Mouse (Mus musculus) embryonic facial prominence, embryonic 12.5 days (tissue): ENCODE data around the gene Tmem63b. TPM values are rescaled to one million over a fixed set of nuclear protein-coding genes. Genes with fewer than 3 reads are reported as not detected.

ENCODE experiments used
- ATAC-seq: fragments of 200-750 bp; cut with Nextera tagmentation; 2 replicates; pipeline ENCODE4 v1.8.0; 2017; ENCODE audit not compliant: insufficient number of reproducible peaks, insufficient read depth, low FRiP score, low TSS enrichment
- H3K27ac ChIP-seq: fragments of 300-500 bp; sonication (generic); 2 replicates; pipeline ENCODE4 v1.5.1; 2016; ENCODE audit warnings: mild to moderate bottlenecking
- H3K27me3 ChIP-seq: fragments of 300-500 bp; sonication (generic); 2 replicates; pipeline ENCODE4 v1.6.1; 2016; ENCODE audit warnings: mild to moderate bottlenecking, moderate library complexity
- H3K36me3 ChIP-seq: fragments of 300-500 bp; sonication (generic); 2 replicates; pipeline ENCODE4 v1.6.1; 2016; ENCODE audit warnings: mild to moderate bottlenecking
- H3K4me1 ChIP-seq: fragments of 300-500 bp; sonication (generic); 2 replicates; pipeline ENCODE4 v1.6.1; 2016
- H3K4me2 ChIP-seq: fragments of 300-500 bp; sonication (generic); replicated peaks from 2 replicates; pipeline ENCODE4 v1.6.1; 2016; ENCODE audit warnings: mild to moderate bottlenecking, moderate library complexity
- H3K4me3 ChIP-seq: fragments of 300-500 bp; sonication (generic); 2 replicates; pipeline ENCODE4 v1.5.1; 2016; ENCODE audit warnings: mild to moderate bottlenecking
- H3K9ac ChIP-seq: fragments of 300-500 bp; sonication (generic); 2 replicates; pipeline ENCODE4 v1.6.1; 2016; ENCODE audit warnings: mild to moderate bottlenecking, moderate library complexity
- H3K9me3 ChIP-seq: fragments of 300-500 bp; sonication (generic); 2 replicates; pipeline ENCODE4 v1.6.1; 2016; ENCODE audit warnings: mild to moderate bottlenecking, moderate library complexity
- WGBS: fragments of 180-500 bp; shearing (Covaris S2); methylation state at CpG from one replicate; pipeline ENCODE4 v1.1.7; 2016; 5-methylcytosine and 5-hydroxymethylcytosine counted together
- polyA plus RNA-seq: library from polyadenylated mRNA; unstranded; fragments of >200 nt; fragmentation: Nextera tagmentation; extraction: Ambion mirVana; gene quantifications from 2 replicates; pipeline ENCODE4 v1.2.1, GENCODE M21; 2016

The Tmem63b gene
- polyA plus RNA-seq, 1 experiment from 2014 or later, result 43.1 TPM

DNA sequence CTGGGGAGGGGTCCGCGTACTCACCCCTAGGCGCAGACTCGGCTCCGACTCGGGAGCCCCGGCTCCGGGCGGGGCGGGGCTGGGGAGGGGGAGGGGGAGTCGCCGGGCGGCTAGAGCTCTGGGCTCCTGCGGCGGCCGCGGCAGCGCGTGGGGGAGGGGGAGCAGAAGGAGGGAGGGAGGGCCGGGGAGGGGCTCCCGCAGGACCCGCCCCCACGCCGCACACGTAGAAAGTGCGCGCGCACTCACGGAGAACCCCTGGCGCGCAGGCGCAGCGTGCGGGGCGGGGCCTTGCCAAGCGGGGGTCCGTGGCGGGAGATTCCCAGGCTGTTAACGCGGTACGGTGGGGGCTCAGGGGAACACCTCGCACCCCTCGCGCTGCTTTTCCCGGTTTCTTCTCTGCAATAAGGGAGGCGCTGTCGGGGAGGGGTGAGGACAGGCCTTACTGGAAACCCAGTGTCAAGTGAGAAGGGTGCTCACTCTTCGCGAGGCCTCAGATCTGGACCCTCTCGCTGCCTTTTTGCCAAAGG is 549 bp downstream of the Tmem63b start, which contains the start of gene Mrpl14:
Gene Mrpl14 (plus strand): TSS at position 230 of the 527 bp plus-strand sequence.
- WGBS, result 2% methylated on average over 42 of the region's 50 CpGs
- ATAC-seq, result peak; percentile 80
- peak within 1 kb of the TSS; percentile 84 for H3K27ac ChIP-seq
- peak within 1 kb of the TSS; percentile 74 for H3K4me2 ChIP-seq
- no peaks in the 10 kb centered on the region for H3K36me3 ChIP-seq
- no peaks in the 10 kb centered on the region for H3K9me3 ChIP-seq
- H3K27me3 ChIP-seq, result no peaks in the 10 kb centered on the region
- peaks cover 23% of the 10 kb centered on the region for H3K4me1 ChIP-seq
- H3K4me3 ChIP-seq, result peak within 1 kb of the TSS; percentile 89
- H3K9ac ChIP-seq, result peak within 1 kb of the TSS; percentile 89

DNA sequence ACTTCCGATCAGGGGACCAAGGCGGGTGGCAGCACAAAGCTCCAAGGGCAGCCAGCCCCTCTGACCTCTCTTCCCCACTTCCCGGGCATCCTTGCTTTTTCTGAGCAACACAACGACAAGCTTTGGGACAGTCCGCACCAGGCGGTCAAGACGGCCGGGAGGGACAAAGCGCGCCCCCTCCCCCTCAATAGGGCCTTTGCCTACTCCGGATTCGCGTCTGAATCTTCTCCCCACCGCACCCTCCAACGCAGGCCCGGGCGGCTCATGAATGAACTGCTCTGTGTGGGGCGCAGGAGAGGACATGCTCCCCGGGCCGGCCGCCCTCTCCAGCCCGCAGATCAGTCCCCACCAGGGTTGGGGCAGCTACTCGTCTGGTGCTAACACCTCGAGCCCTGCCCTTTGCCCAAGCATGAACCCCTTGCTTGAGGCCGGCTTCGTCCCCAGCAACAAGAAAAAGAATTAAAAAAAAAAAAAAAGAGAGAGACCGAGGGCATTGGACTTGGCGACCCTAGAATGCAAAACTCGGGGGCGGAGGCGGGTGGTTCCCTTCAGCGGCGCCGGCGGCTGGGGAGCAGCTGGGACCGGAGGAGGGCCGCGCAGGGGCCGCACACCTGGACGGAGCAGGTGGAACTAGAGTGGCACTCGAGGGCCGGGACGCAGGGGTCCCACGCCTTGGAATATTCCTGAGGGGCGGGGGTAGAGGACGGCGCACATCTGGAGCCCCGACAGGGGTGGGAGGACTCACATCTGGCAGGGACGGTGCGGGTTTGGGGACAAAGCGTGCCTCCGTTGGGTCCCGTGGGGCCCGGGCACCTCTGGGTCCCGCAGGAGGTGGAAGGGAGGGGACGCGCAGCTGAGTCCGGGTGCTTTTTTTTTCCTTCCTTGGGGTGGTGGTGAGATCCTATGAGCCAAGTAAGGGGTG is 1.3 kb downstream of the Tmem63b start:
- Histone ChIP-seq H3K4me2 (peak overlapping the region; percentile 74), H3K36me3 (no peaks in the 10 kb centered on the region), H3K27me3 (no peaks in the 10 kb centered on the region), H3K4me1 (peaks cover 29% of the 10 kb centered on the region), H3K9me3 (no peaks in the 10 kb centered on the region), H3K9ac (peak overlapping the region; percentile 89), H3K27ac (peak overlapping the region; percentile 77), H3K4me3 (peak overlapping the region; percentile 89)
- peak; percentile 64 for ATAC-seq
- under 1% methylated on average over 58 of the region's 58 CpGs for WGBS

DNA sequence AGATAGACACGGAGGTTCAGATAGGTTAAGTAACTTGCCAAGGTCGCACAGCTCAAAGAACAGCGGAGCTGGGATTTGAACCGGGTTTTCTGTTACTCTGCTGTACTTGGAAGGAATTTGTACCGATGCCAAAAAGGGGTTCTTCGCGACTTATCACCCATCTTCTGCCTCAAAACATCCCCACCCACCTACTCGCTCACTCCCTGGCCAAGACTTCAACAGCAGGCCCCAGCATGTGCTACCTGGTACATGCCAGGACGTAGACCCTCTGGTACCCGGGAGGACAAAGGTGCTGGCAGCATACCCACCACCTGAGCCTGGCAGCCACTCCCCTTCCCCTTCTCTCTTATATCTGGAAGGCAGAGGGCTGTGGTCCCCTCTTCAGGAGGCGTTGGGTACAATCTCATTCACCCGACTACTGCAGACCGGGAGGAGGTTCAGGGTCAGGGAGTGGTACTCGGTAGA is 2.0 kb downstream of the Tmem63b start:
- peak overlapping the region; percentile 89 for H3K4me3 ChIP-seq

DNA sequence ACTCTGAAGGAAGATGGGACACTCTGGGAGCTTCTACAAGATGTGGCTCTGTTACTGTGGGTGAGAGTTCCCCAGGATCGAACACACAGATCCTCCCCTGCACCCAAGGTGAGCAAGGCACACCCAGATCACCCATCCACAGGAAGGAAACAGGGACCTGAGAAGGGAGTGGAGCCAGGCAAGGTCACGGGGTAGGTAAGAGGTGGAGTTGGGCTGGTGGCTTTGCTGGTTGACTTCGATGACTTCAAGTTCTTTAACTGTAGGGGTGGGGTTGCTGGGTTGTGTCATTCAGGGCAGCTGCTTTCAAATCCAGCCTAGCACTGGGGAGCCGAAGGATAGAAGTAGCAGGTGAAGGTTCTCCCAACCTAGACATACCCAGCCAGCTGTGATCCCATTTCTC is 3.9 kb downstream of the Tmem63b start:
- no peak overlapping the region for H3K9ac ChIP-seq
- no peaks in the 10 kb centered on the region for H3K9me3 ChIP-seq
- no peak for ATAC-seq
- 0 out of 2 replicates have a peak, but pooled peaks cover 9% of the 10 kb centered on the region for H3K36me3 ChIP-seq
- H3K4me2 ChIP-seq, result no peak overlapping the region
- no peaks in the 10 kb centered on the region for H3K27me3 ChIP-seq
- peaks cover 32% of the 10 kb centered on the region for H3K4me1 ChIP-seq
- H3K27ac ChIP-seq, result no peak overlapping the region
- 90% methylated on average over 4 of the region's 4 CpGs for WGBS
- no peak overlapping the region for H3K4me3 ChIP-seq

More for the DNA sequence above, 2.0 kb downstream of the Tmem63b start:
- Histone ChIP-seq H3K27me3 (no peaks in the 10 kb centered on the region), H3K36me3 (no peaks in the 10 kb centered on the region), H3K4me1 (peaks cover 29% of the 10 kb centered on the region), H3K9ac (peak overlapping the region; percentile 89), H3K27ac (peak overlapping the region; percentile 77; the same call in 1 of the 2 replicates), H3K9me3 (no peaks in the 10 kb centered on the region), H3K4me2 (peak overlapping the region; percentile 74)
- 29% methylated on average over 14 of the region's 14 CpGs for WGBS
- ATAC-seq, result no peak

DNA sequence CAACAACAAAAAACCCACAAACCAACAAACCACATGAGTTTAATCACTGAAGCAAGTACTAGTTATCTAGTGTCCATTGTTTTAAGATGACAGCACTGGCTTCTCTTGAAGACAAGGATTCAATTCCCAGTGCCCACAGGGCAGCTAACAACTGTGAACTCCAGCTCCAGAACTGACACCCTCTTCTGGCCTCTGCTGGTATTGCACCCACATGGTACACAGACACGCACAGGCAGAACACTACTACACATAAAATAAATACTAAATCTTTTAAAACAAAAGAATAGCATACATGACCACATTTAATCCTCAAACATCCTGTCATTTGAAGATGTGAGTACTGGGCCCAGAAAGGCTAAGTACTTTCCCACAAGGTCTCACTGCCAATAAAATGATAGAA is 5.1 kb downstream of the Tmem63b start:
- Histone ChIP-seq H3K4me3 (no peak overlapping the region), H3K9ac (no peak overlapping the region), H3K27me3 (no peaks in the 10 kb centered on the region), H3K9me3 (no peaks in the 10 kb centered on the region), H3K4me2 (no peak overlapping the region), H3K36me3 (peaks cover 15% of the 10 kb centered on the region; the same call in 1 of the 2 replicates), H3K27ac (no peak overlapping the region), H3K4me1 (peaks cover 21% of the 10 kb centered on the region)
- ATAC-seq, result no peak
- 94% methylated on average over 1 of the region's 1 CpGs for WGBS

DNA sequence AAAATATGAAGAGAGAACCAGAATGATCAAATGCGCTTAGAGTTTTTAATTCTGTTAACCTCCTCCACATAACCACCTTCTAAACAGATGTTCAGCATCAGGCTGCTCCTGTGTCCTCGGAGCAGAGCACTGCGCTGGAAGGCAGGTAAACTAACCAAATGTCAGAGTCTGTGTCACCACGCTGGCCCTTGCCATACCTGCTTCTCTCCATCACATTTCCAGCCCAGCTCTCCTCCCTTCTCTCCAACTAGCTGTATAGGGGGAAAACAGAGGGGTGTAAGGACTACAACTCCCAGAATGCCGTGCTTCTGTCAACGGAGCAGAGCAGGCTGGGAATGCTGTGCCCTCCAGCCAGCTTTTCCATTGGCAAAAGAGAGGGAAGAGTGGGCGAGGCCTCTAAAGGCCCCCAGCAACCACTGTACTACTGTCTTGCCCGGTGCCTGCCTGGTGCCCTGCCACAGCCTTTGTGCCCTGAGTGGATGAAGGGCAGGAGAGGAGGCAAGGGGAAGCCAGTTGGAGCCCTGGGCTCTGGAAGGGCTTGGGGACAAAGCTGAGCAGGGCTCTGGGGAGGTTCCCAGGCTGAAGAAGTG is 6.2 kb downstream of the Tmem63b start:
- H3K4me2 ChIP-seq, result peak overlapping the region; percentile 37
- no peaks in the 10 kb centered on the region for H3K9me3 ChIP-seq
- peak overlapping the region; percentile 62; the same call in 1 of the 2 replicates for H3K27ac ChIP-seq
- peaks cover 24% of the 10 kb centered on the region for H3K36me3 ChIP-seq
- H3K4me1 ChIP-seq, result peaks cover 21% of the 10 kb centered on the region
- peak; percentile 16; the same call in 1 of the 2 replicates for ATAC-seq
- 0 out of 2 replicates have a peak overlapping the region, but pooled peaks have one; percentile 6 for H3K4me3 ChIP-seq
- H3K9ac ChIP-seq, result 0 out of 2 replicates have a peak overlapping the region, but pooled peaks have one; percentile 19
- H3K27me3 ChIP-seq, result no peaks in the 10 kb centered on the region
- WGBS, result 49% methylated on average over 8 of the region's 8 CpGs

DNA sequence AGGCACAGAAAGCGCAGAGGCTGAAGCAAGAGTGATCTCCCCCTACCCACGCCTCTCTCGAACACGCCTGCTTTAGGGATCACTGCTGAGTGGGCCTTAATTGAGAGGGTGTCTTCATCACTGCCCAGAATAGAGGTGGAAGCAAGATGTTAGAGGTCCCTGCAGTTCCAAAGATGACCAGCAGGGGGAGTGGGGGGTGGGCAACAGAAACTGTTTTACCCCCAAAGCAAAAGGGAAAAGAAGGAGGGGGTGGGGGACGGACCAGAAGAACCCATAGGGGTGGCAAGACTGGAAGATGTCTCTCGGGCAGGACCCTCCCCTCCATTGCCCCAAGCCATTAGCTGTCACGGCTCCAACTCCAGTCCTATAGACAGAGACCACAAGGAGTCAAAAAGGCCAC is 8.6 kb downstream of the Tmem63b start:
- H3K9me3 ChIP-seq, result no peaks in the 10 kb centered on the region

DNA sequence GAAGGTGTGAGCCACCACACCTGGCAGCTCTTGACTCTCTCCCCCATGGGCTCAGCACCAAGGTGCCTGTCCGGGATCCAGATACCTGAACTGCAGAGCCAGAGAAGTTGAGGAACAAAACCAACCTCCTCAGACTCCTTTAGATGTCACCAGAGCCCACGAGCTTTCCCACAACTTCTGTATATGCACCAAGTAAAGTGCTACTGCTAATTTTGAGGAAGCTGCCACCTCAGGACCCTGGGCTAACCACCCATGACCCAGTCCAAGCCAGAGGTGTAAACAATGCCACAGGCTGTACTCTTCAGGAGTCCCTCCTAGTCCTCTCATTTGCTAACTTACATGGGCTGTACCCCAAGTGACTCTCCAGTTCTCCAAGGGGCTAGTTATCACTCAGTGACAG is 14.1 kb downstream of the Tmem63b start:
- H3K27ac ChIP-seq, result no peak overlapping the region
- no peak overlapping the region for H3K9ac ChIP-seq
- H3K4me3 ChIP-seq, result no peak overlapping the region
- peaks cover 83% of the 10 kb centered on the region for H3K36me3 ChIP-seq
- no peak for ATAC-seq
- no peaks in the 10 kb centered on the region for H3K9me3 ChIP-seq
- no peak overlapping the region for H3K4me2 ChIP-seq
- 93% methylated on average over 2 of the region's 2 CpGs for WGBS
- no peaks in the 10 kb centered on the region for H3K27me3 ChIP-seq
- H3K4me1 ChIP-seq, result no peaks in the 10 kb centered on the region

More for the DNA sequence above, 8.6 kb downstream of the Tmem63b start:
- no peaks in the 10 kb centered on the region for H3K27me3 ChIP-seq
- H3K9ac ChIP-seq, result no peak overlapping the region
- no peak for ATAC-seq
- no peak overlapping the region for H3K4me2 ChIP-seq
- H3K4me3 ChIP-seq, result no peak overlapping the region
- 49% methylated on average over 7 of the region's 7 CpGs for WGBS
- H3K27ac ChIP-seq, result no peak overlapping the region
- peaks cover 10% of the 10 kb centered on the region for H3K4me1 ChIP-seq
- peaks cover 45% of the 10 kb centered on the region for H3K36me3 ChIP-seq

DNA sequence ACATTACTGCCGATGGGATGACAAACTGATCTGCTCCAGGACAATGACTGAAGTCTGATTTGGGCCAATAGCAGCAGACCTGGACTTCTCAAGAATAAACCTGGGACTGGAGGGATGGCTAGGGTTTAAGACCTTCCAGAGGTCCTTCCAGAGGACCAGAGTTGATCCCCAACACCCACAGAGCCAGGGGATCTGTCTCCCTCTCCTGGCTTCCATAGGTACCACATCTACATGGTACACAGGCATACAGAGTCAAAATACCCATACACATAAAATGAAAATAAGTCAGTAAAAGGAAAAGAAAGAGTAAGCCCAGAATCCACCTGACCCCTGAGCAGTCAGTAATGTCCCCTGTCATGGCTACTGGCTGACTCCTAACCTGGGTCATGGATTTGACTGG is 14.9 kb downstream of the Tmem63b start:
- no peak overlapping the region for H3K4me2 ChIP-seq
- H3K9ac ChIP-seq, result no peak overlapping the region
- no peak overlapping the region for H3K4me3 ChIP-seq
- H3K9me3 ChIP-seq, result no peaks in the 10 kb centered on the region
- no peak for ATAC-seq
- H3K27ac ChIP-seq, result no peak overlapping the region
- H3K27me3 ChIP-seq, result no peaks in the 10 kb centered on the region
- H3K4me1 ChIP-seq, result no peaks in the 10 kb centered on the region
- 93% methylated on average over 1 of the region's 1 CpGs for WGBS
- H3K36me3 ChIP-seq, result peaks cover 86% of the 10 kb centered on the region

DNA sequence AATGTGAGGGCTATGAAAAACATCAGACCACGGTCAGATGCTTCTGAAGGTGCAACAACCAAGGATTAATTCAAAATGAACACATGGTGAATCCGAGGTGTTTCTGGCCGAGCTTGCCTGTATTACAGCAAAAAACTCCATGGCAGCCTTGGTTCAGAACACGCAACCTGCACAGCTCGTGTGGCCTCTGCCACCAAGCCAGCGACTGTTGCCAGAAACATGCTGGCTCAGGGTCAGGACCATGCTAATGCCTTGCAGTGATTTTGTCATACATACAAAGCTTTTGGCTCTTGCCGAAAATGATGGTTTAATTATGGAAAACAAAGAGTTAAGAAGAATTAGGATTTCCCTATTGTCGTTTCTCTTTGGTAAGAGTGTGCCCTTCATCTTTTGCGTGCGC is 18.7 kb downstream of the Tmem63b start:
- Histone ChIP-seq H3K4me1 (0 out of 2 replicates have a peak, but pooled peaks cover 3% of the 10 kb centered on the region), H3K27me3 (no peaks in the 10 kb centered on the region), H3K4me2 (no peak overlapping the region), H3K4me3 (no peak overlapping the region), H3K27ac (no peak overlapping the region), H3K9me3 (no peaks in the 10 kb centered on the region), H3K36me3 (peaks cover 83% of the 10 kb centered on the region), H3K9ac (no peak overlapping the region)
- WGBS, result 86% methylated on average over 10 of the region's 10 CpGs
- ATAC-seq, result no peak

DNA sequence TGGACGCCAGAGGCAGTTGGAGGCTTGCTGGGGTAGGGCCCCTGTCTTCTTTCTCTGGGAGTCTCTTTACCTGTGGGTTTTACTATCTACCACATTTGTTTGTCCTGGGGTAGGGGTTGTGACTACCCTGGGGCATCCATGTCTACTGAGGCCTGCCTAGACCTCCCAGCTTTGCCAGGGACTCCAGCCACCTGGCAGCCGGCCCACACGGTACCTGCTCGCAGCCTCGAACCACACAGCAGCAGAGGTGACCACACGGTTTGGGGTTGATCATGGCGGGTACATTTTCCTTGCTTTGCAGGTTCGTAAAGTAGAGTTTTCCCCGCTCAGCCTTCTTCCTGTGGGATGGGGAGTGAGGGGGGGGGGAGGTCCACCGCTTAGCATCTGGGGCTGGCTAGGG is 19.2 kb downstream of the Tmem63b start:
- Histone ChIP-seq H3K4me3 (no peak overlapping the region), H3K4me2 (no peak overlapping the region), H3K9me3 (no peaks in the 10 kb centered on the region), H3K9ac (no peak overlapping the region), H3K27ac (no peak overlapping the region), H3K4me1 (0 out of 2 replicates have a peak, but pooled peaks cover 3% of the 10 kb centered on the region), H3K27me3 (no peaks in the 10 kb centered on the region), H3K36me3 (peaks cover 83% of the 10 kb centered on the region)
- no peak for ATAC-seq
- 86% methylated on average over 10 of the region's 10 CpGs for WGBS
